Mouse (Mus musculus) kidney, adult 2 months (tissue): ENCODE measurements around the gene Asb18. TPM values are rescaled to one million over a fixed set of nuclear protein-coding genes. Genes with fewer than 3 reads are reported as not detected.
A peak's percentile ranks its signal among the peaks of the same experiment; 100 is the strongest.

Experiments used
- DNase-seq: peaks from one replicate; pipeline ENCODE4 v3.0.0; 2021
- H3K27ac ChIP-seq: fragments of 200-500 bp; 2 replicates; pipeline ENCODE4 v1.5.1; 2012; ENCODE audit warnings: low read depth, low read length, control low read depth, inconsistent platforms; ENCODE audit not compliant: insufficient read depth
- H3K27me3 ChIP-seq: fragments of 200-500 bp; replicated peaks from 2 replicates; pipeline ENCODE4 v1.6.1; 2012; ENCODE audit warnings: mild to moderate bottlenecking, moderate library complexity, low read length, inconsistent platforms; ENCODE audit not compliant: control insufficient read depth, insufficient read depth
- H3K36me3 ChIP-seq: fragments of 200-500 bp; 2 replicates; pipeline ENCODE4 v1.6.1; 2012; ENCODE audit warnings: mild to moderate bottlenecking, moderate library complexity, low read length, inconsistent platforms; ENCODE audit not compliant: control insufficient read depth, insufficient read depth
- H3K4me1 ChIP-seq: fragments of 200-500 bp; 2 replicates; pipeline ENCODE4 v1.6.1; 2011; ENCODE audit warnings: low read length; ENCODE audit not compliant: control insufficient read depth, insufficient read depth
- H3K4me3 ChIP-seq: fragments of 200-500 bp; 2 replicates; pipeline ENCODE4 v1.5.1; 2011; ENCODE audit warnings: mild to moderate bottlenecking, low read depth, low read length, control low read depth; ENCODE audit not compliant: insufficient read depth
- CTCF ChIP-seq: fragments of 200-500 bp; conservative IDR thresholded peaks from 2 replicates; pipeline ENCODE4 v1.5.1; 2011; ENCODE audit warnings: low read depth, mild to moderate bottlenecking, control low read depth, low read length, moderate library complexity, mixed read lengths; ENCODE audit not compliant: insufficient read depth, insufficient read length
- POLR2A ChIP-seq: fragments of 200-500 bp; IDR thresholded peaks from one replicate; pipeline ENCODE4 v1.6.1; 2011; ENCODE audit warnings: low read depth, low read length, control low read depth
- WGBS: fragments of 180-500 bp; shearing (Covaris S2); methylation state at CpG from one replicate; pipeline ENCODE4 v1.1.7; 2018; 5-methylcytosine and 5-hydroxymethylcytosine counted together
- polyA plus RNA-seq: library from polyadenylated mRNA; depleted of rRNA; stranded (reverse); fragments of >200 nt; gene quantifications from 2 replicates; pipeline ENCODE4 v1.2.3, GENCODE M21; 2012

The Asb18 gene
- polyA plus RNA-seq, 1 experiment, result 0.81 TPM

DNA sequence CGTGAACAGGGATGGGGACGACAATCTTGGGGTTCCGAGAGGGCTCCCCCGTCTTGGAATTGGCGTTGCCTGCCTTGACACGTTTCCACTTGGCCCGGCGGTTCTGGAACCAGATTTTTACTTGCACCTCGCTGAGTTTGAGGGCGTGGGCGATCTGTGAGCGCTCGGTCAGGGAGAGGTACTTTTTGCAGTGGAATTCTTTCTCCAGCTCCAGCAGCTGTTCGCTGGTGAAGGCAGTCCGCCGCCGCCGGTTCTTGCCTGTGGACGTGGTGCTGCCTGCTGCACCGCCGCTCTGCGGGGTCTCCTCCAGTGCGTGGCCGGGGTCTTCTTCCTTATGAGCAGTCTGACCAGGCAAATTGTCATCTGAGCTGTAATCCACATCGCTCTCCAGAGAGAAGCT is 85.8 kb downstream of the Asb18 start:
- WGBS, result 30% methylated on average over 25 of the region's 25 CpGs
- Histone ChIP-seq H3K27ac (no peak overlapping the region), H3K4me1 (no peaks in the 10 kb centered on the region), H3K36me3 (no peaks in the 10 kb centered on the region), H3K27me3 (peaks cover 11% of the 10 kb centered on the region), H3K4me3 (no peak overlapping the region)
- DNase-seq, result no peak
- TF ChIP-seq POLR2A (no peak), CTCF (no peak)

DNA sequence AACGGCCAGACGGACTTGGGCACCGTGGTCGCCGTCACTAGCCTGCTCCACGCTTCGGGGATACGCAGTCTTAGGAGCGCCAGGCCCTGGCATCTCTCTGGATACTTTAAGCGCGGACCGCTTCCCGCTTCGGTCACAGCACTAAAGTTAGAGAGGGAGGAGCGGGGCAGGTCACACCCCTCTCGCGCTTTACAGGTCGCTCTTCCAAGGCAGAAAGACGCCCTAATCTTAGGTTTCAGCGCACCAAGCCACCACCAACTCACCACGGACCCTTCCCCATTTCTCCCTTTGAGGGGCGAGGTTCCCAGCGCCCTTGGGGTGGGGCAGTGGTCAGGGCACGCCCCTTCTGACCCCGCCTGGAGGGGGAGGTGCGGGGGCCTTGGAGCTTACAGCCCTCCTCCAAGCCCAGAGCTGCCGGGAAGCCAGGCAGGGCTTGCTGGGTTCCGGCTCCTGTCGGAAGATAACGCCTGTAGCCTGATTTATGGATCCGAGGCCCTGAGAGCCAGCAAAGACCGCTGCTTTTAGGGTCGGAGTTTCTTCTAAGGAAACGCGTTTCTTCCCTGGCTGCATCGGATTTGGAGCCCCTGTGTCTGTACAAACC is 87.3 kb downstream of the Asb18 start:
- DNase-seq, result no peak
- no peaks in the 10 kb centered on the region for H3K36me3 ChIP-seq
- 1% methylated on average over 36 of the region's 36 CpGs for WGBS
- no peak for TF ChIP-seq POLR2A
- TF ChIP-seq CTCF, result no peak
- H3K27me3 ChIP-seq, result peaks cover 9% of the 10 kb centered on the region
- peak overlapping the region; percentile 15 for H3K4me3 ChIP-seq
- H3K4me1 ChIP-seq, result no peaks in the 10 kb centered on the region
- no peak overlapping the region for H3K27ac ChIP-seq

DNA sequence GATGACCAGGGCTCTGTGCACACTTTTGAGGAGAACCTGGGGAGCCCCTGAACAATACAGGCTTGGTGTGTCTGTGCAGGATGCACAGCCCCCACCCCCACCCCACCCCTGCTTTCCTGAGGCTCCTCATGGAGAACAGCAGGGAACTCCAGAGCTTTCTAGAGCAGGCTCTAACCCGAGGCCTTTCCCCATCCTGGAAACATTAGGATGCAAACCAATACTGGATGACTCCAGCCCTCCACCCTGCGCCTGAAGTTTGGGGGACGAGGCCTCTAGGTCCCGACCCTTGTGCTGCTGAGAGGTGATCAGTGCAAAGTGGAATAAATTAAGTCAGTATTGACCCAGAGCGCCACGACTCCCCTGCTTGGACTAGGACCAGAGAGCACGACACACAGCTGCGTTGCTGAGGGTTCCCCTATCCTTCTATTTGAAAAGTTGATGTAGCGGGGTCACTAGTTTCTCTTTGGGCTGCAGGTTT is 87.8 kb downstream of the Asb18 start:
- H3K27me3 ChIP-seq, result peaks cover 7% of the 10 kb centered on the region
- 24% methylated on average over 9 of the region's 9 CpGs for WGBS
- TF ChIP-seq POLR2A (no peak), CTCF (no peak)

DNA sequence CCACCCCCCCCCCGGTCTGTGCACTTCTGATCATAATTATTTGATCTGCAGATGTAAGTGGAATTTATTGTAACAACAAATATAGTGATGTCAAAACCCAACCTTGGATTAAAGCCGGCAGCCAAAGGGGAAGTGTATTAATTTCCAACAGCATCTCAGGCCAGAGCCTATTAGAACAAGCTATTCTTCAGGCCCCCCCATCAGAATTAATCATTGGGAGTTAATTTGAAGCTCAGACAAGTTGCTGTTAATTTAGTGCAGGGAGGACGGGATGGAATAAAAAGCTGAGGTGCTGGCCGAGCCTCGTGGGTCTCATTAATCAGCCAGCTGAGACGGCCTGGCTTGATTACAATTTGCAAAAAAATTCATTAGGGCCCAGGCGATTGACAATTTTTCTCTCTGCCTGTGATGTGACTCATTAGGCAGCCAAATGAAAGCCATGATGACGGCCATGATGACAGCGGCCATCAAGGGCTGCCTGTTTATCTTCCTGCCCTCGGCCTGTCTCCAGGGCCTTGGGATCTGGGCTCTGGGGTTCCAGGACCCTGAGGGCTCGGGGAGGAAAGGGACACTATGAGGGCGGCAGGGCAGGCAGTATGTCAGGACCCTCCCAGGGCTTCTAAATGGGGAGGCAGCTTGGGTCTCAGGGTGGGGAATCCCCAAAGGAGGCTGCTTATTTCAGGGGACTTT is 88.8 kb downstream of the Asb18 start:
- no peak overlapping the region for H3K4me3 ChIP-seq
- no peaks in the 10 kb centered on the region for H3K4me1 ChIP-seq
- no peaks in the 10 kb centered on the region for H3K36me3 ChIP-seq
- H3K27ac ChIP-seq, result no peak overlapping the region
- DNase-seq, result no peak
- WGBS, result 42% methylated on average over 12 of the region's 12 CpGs
- H3K27me3 ChIP-seq, result peaks cover 1% of the 10 kb centered on the region; the same call in 1 of the 2 replicates
- no peak for TF ChIP-seq CTCF
- TF ChIP-seq POLR2A, result no peak

More for the DNA sequence above, 87.8 kb downstream of the Asb18 start:
- Histone ChIP-seq H3K4me3 (no peak overlapping the region), H3K36me3 (no peaks in the 10 kb centered on the region), H3K27ac (no peak overlapping the region), H3K4me1 (no peaks in the 10 kb centered on the region)
- DNase-seq, result no peak

DNA sequence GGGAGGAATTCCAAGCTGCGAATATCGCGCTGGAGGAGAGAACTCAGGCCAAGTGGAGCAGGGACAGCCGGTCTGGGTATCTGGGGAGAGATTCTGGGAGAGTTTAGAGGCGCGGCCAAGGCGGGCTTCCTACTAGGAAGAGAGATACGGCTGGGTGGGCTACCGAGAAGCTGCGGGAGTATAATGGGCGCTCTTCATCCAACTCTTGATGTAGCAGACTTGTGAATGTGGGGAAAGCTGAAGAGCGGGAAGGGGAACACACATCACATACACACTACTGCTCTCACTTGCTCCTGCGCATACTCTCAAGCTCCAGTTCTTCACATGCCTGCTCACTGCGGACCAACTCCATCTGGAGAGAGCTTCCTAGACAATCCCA is 90.8 kb downstream of the Asb18 start:
- WGBS, result 20% methylated on average over 14 of the region's 14 CpGs
- Histone ChIP-seq H3K27ac (no peak overlapping the region), H3K4me3 (no peak overlapping the region), H3K36me3 (no peaks in the 10 kb centered on the region), H3K27me3 (no peaks in the 10 kb centered on the region; the same call in 1 of the 2 replicates), H3K4me1 (no peaks in the 10 kb centered on the region; the same call in 1 of the 2 replicates)
- DNase-seq, result no peak
- TF ChIP-seq CTCF (no peak), POLR2A (no peak)

DNA sequence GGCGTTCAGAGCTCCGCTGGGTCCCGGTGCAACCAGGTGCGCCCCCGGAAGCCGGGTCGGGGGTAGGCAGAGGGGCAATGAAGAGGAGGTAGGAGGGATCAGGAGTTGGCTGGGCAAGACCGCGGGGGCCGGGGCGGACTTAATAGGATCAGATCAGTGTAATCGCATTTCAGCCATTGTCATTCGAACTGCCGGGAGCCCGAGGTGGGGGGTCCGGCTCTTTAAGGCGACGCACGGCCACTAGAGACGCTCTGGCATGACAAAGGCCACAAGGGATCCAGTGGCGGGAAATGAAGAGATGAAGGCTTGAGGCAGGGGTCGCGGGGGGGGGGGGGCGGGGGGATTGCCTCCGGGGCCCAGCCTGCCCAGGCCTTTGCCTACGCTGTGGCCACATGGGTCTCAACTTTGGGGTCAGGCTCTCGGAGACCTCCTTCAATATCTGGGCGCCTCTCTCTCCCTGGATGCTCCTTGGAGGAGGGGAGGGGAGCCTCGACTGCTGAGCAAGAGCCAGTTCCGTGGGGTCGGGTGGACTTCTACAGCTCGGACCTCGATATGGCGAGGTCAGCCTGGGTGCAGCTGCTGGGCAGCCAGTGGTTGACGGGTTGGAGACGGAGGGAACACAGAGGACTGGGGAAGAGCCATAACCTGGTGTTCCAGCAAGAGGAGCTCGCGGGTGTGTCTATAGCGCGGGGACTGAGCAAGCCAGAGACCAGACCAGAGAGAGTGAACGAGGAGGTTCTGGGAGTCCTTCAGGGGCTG is 91.4 kb downstream of the Asb18 start:
- no peak overlapping the region for H3K4me3 ChIP-seq
- 3% methylated on average over 41 of the region's 41 CpGs for WGBS
- no peak overlapping the region for H3K27ac ChIP-seq
- H3K36me3 ChIP-seq, result no peaks in the 10 kb centered on the region
- H3K4me1 ChIP-seq, result no peaks in the 10 kb centered on the region; the same call in 1 of the 2 replicates
- no peak for DNase-seq
- H3K27me3 ChIP-seq, result no peaks in the 10 kb centered on the region; the same call in 1 of the 2 replicates
- TF ChIP-seq CTCF, result no peak
- no peak for TF ChIP-seq POLR2A

DNA sequence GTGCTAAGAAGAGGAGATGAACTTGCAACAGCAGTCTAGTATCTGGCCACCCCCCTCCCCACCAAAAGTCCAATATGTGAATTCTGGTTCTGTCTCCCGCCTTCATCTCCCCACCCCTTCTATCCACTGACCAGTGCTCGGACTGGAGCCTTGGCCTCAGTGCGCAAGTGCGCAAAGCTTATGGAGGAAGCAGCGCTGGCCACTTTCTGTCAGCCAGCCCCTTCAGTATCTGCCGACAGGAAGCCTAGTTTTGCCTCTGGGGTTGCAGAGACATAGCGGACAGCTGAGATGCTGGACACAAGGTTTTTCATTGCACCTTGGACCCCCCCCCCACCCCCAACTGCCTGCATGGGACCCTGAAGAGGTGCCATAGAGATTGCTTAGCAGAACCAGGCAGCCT is 92.2 kb downstream of the Asb18 start:
- TF ChIP-seq CTCF (no peak), POLR2A (no peak)
- Histone ChIP-seq H3K27me3 (no peaks in the 10 kb centered on the region; the same call in 1 of the 2 replicates), H3K4me3 (no peak overlapping the region), H3K36me3 (no peaks in the 10 kb centered on the region), H3K4me1 (no peaks in the 10 kb centered on the region; the same call in 1 of the 2 replicates), H3K27ac (no peak overlapping the region)
- no peak for DNase-seq
- WGBS, result 8% methylated on average over 7 of the region's 7 CpGs
